Mouse (Mus musculus) thymus, adult 2 months (tissue): ENCODE data around the gene Plxnd1. TPM values are rescaled to one million over a fixed set of nuclear protein-coding genes. Genes with fewer than 3 reads are reported as not detected.
A peak's percentile ranks its signal among the peaks of the same experiment; 100 is the strongest.

Source experiments
- DNase-seq: peaks from one replicate; pipeline ENCODE4 v3.0.0; 2021
- H3K27ac ChIP-seq: fragments of 200-500 bp; 2 replicates; pipeline ENCODE4 v1.5.1; 2012; ENCODE audit warnings: low read length, control low read depth; ENCODE audit not compliant: control insufficient read depth, insufficient read depth
- H3K27me3 ChIP-seq: fragments of 200-500 bp; 2 replicates; pipeline ENCODE4 v1.6.1; 2012; ENCODE audit warnings: mild to moderate bottlenecking, low read length, moderate library complexity, mixed read lengths; ENCODE audit not compliant: control insufficient read depth, insufficient read depth
- H3K36me3 ChIP-seq: fragments of 200-500 bp; 2 replicates; pipeline ENCODE4 v1.6.1; 2012; ENCODE audit warnings: mild to moderate bottlenecking, low read length, moderate library complexity; ENCODE audit not compliant: control insufficient read depth, insufficient read depth
- H3K4me1 ChIP-seq: fragments of 200-500 bp; replicated peaks from 2 replicates; pipeline ENCODE4 v1.6.1; 2012; ENCODE audit warnings: low read length; ENCODE audit not compliant: control insufficient read depth, insufficient read depth
- H3K4me3 ChIP-seq: fragments of 200-500 bp; 2 replicates; pipeline ENCODE4 v1.5.1; 2012; ENCODE audit warnings: mild to moderate bottlenecking, low read length, control low read depth, moderate library complexity; ENCODE audit not compliant: control insufficient read depth, insufficient read depth
- CTCF ChIP-seq: fragments of 200-500 bp; IDR thresholded peaks from 2 replicates; pipeline ENCODE4 v1.5.1; 2012; ENCODE audit warnings: mild to moderate bottlenecking, control low read depth, low read length, moderate library complexity, borderline replicate concordance; ENCODE audit not compliant: control insufficient read depth, poor library complexity, insufficient read depth; ENCODE audit errors: extremely low read depth
- POLR2A ChIP-seq: fragments of 200-500 bp; IDR thresholded peaks from 2 replicates; pipeline ENCODE4 v1.6.1; 2012; ENCODE audit warnings: mild to moderate bottlenecking, low read length, control low read depth, moderate library complexity; ENCODE audit not compliant: control insufficient read depth, poor library complexity, insufficient read depth; ENCODE audit errors: extremely low read depth
- WGBS: fragments of 180-500 bp; shearing (Covaris S2); methylation state at CpG from one replicate; pipeline ENCODE4 v1.1.7; 2018; 5-methylcytosine and 5-hydroxymethylcytosine counted together
- polyA plus RNA-seq: library from polyadenylated mRNA; depleted of rRNA; stranded (reverse); fragments of >200 nt; gene quantifications from 2 replicates; pipeline ENCODE4 v1.2.3, GENCODE M21; 2012

The Plxnd1 gene
- polyA plus RNA-seq, 1 experiment = 466 TPM

GRCm38 (mm10) chr6:116007561-116008173, 12.9 kb upstream of the Plxnd1 start:
- DNase-seq = peak; percentile 76
- Histone ChIP-seq H3K4me1 (peaks cover 10% of the 10 kb centered on the region), H3K36me3 (no peaks in the 10 kb centered on the region), H3K4me3 (no peak overlapping the region), H3K27ac (no peak overlapping the region), H3K27me3 (no peaks in the 10 kb centered on the region)
- TF ChIP-seq POLR2A (no peak; the same call in 1 of the 2 replicates), CTCF (peak; percentile 88)
- WGBS = 40% methylated on average over 9 of the region's 9 CpGs

- H3K4me3 ChIP-seq = no peak overlapping the region
- 79% methylated on average over 9 of the region's 9 CpGs for WGBS
- H3K27ac ChIP-seq = no peak overlapping the region
- H3K27me3 ChIP-seq = no peaks in the 10 kb centered on the region
- no peaks in the 10 kb centered on the region for H3K36me3 ChIP-seq
- TF ChIP-seq POLR2A = no peak
- TF ChIP-seq CTCF = no peak
- DNase-seq = no peak
- peaks cover 10% of the 10 kb centered on the region for H3K4me1 ChIP-seq
Measured at GRCm38 (mm10) chr6:116006731-116007130, 11.9 kb upstream of the Plxnd1 start.

- H3K27ac ChIP-seq = no peak overlapping the region
- 95% methylated on average over 4 of the region's 4 CpGs for WGBS
- no peaks in the 10 kb centered on the region for H3K36me3 ChIP-seq
- no peak for DNase-seq
- H3K4me1 ChIP-seq = peaks cover 10% of the 10 kb centered on the region
- no peaks in the 10 kb centered on the region for H3K27me3 ChIP-seq
- H3K4me3 ChIP-seq = no peak overlapping the region
- TF ChIP-seq CTCF (no peak), POLR2A (no peak)
Measured at GRCm38 (mm10) chr6:116005959-116006288, 11.1 kb upstream of the Plxnd1 start.

GRCm38 (mm10) chr6:116005275-116005958, 10.6 kb upstream of the Plxnd1 start:
- Histone ChIP-seq H3K27ac (no peak overlapping the region), H3K27me3 (no peaks in the 10 kb centered on the region), H3K4me3 (no peak overlapping the region), H3K36me3 (no peaks in the 10 kb centered on the region), H3K4me1 (peaks cover 10% of the 10 kb centered on the region)
- TF ChIP-seq POLR2A (no peak), CTCF (no peak)
- 93% methylated on average over 17 of the region's 17 CpGs for WGBS
- DNase-seq = no peak

GRCm38 (mm10) chr6:116004716-116005115, 9.9 kb upstream of the Plxnd1 start:
- no peak overlapping the region for H3K4me3 ChIP-seq
- 92% methylated on average over 6 of the region's 6 CpGs for WGBS
- no peak for TF ChIP-seq CTCF
- no peak for TF ChIP-seq POLR2A
- no peaks in the 10 kb centered on the region for H3K36me3 ChIP-seq
- no peak for DNase-seq
- H3K4me1 ChIP-seq = peaks cover 10% of the 10 kb centered on the region
- no peaks in the 10 kb centered on the region for H3K27me3 ChIP-seq
- H3K27ac ChIP-seq = no peak overlapping the region

- H3K27ac ChIP-seq = no peak overlapping the region
- H3K36me3 ChIP-seq = no peaks in the 10 kb centered on the region
- WGBS = 69% methylated on average over 7 of the region's 7 CpGs
- no peak for TF ChIP-seq CTCF
- H3K4me1 ChIP-seq = peaks cover 10% of the 10 kb centered on the region
- no peaks in the 10 kb centered on the region for H3K27me3 ChIP-seq
- H3K4me3 ChIP-seq = no peak overlapping the region
- DNase-seq = no peak
Measured at GRCm38 (mm10) chr6:116004069-116004468, 9.3 kb upstream of the Plxnd1 start.

- Histone ChIP-seq H3K4me1 (peaks cover 10% of the 10 kb centered on the region), H3K4me3 (no peak overlapping the region), H3K36me3 (no peaks in the 10 kb centered on the region)
Measured at GRCm38 (mm10) chr6:116003516-116003915, 8.7 kb upstream of the Plxnd1 start.

More at GRCm38 (mm10) chr6:116003516-116003915, 8.7 kb upstream of the Plxnd1 start:
- TF ChIP-seq CTCF (no peak), POLR2A (no peak)
- WGBS = 43% methylated on average over 5 of the region's 5 CpGs
- H3K27me3 ChIP-seq = no peaks in the 10 kb centered on the region
- no peak overlapping the region for H3K27ac ChIP-seq
- no peak for DNase-seq
